Mouse (Mus musculus) adrenal gland, adult 8-10 months (tissue): ENCODE data around the gene Fthl17c. TPM values are rescaled to one million over a fixed set of nuclear protein-coding genes. Genes with fewer than 3 reads are reported as not detected.
"Not testable (repeated sequence)": the region's sequence is repeated elsewhere in the genome, so short reads cannot be mapped to it uniquely, and the experiment has no call there.

Source experiments
- DNase-seq: peaks from one replicate; pipeline ENCODE4 v3.0.0; 2022
- total RNA-seq, 4 experiments: library from RNA; stranded (reverse); gene quantifications; 2 replicates each; pipeline ENCODE4 v1.2.4; 2022

Fthl17c gene
- total RNA-seq, result not detected

- DNase-seq, result not testable (repeated sequence)
These were observed at the start of gene Fthl17c for GRCm38 (mm10) chrX:8976459-8976858. Fthl17c (minus strand) TSS chrX:8976559.

- no peak for DNase-seq
These were observed 43.1 kb upstream of the Fthl17c start for GRCm38 (mm10) chrX:9019481-9019880.

GRCm38 (mm10) chrX:9016079-9016478 lies 39.7 kb upstream of the Fthl17c start:
- DNase-seq, result no peak

- DNase-seq, result not testable (repeated sequence)
These were observed 10.3 kb upstream of the Fthl17c start, which contains the start of gene Fthl17d for GRCm38 (mm10) chrX:8986655-8987054. Fthl17d (minus strand) TSS chrX:8986755.

GRCm38 (mm10) chrX:8964618-8965017 lies 11.7 kb downstream of the Fthl17c start:
- DNase-seq, result not testable (repeated sequence)

- not testable (repeated sequence) for DNase-seq
These were observed 13.5 kb downstream of the Fthl17c start, which contains the start of gene Fthl17b for GRCm38 (mm10) chrX:8962875-8963274. Fthl17b (minus strand) TSS chrX:8962975.

GRCm38 (mm10) chrX:8948130-8948805 lies 28.1 kb downstream of the Fthl17c start:
- DNase-seq, result peak; percentile 56

GRCm38 (mm10) chrX:8944041-8944440 lies 32.3 kb downstream of the Fthl17c start:
- no peak for DNase-seq

- DNase-seq, result no peak
These were observed 49.1 kb downstream of the Fthl17c start for GRCm38 (mm10) chrX:8927308-8927707.

Other genes with a start within 250 kb of the Fthl17c start
- gene Ssx9, start 228.1 kb downstream of the Fthl17c start, total RNA-seq, result not detected
- not detected for gene Ssxb5, start 172.9 kb downstream of the Fthl17c start, total RNA-seq
- gene Gm6592, start 132.6 kb downstream of the Fthl17c start, total RNA-seq, result not detected
- gene Gm5751, start 102.3 kb downstream of the Fthl17c start, total RNA-seq, result not detected
- gene B630019K06Rik, start 84.2 kb downstream of the Fthl17c start, total RNA-seq, result 10 to 100 TPM; 11.7 to 13.7 (median 13.1) TPM
- not detected for gene Fthl17b, start 13.6 kb downstream of the Fthl17c start, total RNA-seq
- gene Fthl17d, start 10.2 kb upstream of the Fthl17c start, total RNA-seq, result not detected
- not detected for gene Fthl17e, start 56.9 kb upstream of the Fthl17c start, total RNA-seq
- not detected for gene Fthl17f, start 86.5 kb upstream of the Fthl17c start, total RNA-seq
- not detected for gene 4930402K13Rik, start 128.0 kb upstream of the Fthl17c start, total RNA-seq
- 1 to 10 TPM; 2.3 to 4.9 (median 3.8) TPM for gene Lancl3, start 223.3 kb upstream of the Fthl17c start, total RNA-seq